Mouse (Mus musculus): ENCODE data around the gene Sik3. TPM values are rescaled to one million over a fixed set of nuclear protein-coding genes. Genes with fewer than 3 reads are reported as not detected.

Sik3 gene
- polyA plus RNA-seq, 1 experiment: 30.4 TPM

- TF ChIP-seq POLR2A (IDR thresholded peaks at IDR 0.05; ENCODE audit: control insufficient read depth, low read depth, low read length) (peak; percentile 83), CTCF (IDR thresholded peaks at IDR 0.05; ENCODE audit: control insufficient read depth, insufficient read depth, insufficient replicate concordance, low read depth, low read length) (no peak)
- Histone ChIP-seq H3K36me3 (ENCODE audit: control insufficient read depth, insufficient read depth, low read length) (no peaks in the 10 kb centered on the region), H3K4me3 (ENCODE audit: control insufficient read depth, low read depth, low read length) (peak overlapping the region; percentile 87), H3K4me1 (ENCODE audit: control insufficient read depth, insufficient read depth, low read length) (peaks cover 4% of the 10 kb centered on the region; the same call in 1 of the 2 replicates), H3K27me3 (ENCODE audit: control insufficient read depth, insufficient read depth, low read length) (no peaks in the 10 kb centered on the region), H3K27ac (ENCODE audit: control insufficient read depth, insufficient read depth, low read depth, low read length) (peak overlapping the region; percentile 96)
Measured at GRCm38 (mm10) chr9:45984409-45985228, 28.0 kb upstream of the Sik3 start.

DNA sequence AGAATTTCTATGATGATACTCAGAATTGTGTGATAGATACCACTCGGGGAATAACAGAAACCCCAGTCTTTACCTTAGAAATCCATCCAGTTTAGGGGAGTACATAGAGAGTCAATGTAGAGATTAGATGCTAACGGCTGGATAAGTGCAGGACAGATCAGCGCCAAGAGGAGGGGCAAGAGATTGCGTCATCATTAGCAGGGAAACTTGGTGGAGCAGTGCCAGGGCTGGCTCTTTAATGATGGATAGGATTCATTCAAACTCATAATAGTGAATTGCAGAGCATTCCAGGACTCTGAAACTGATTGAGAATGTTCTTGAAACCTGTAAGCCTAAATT lies 27.4 kb upstream of the Sik3 start:
- TF ChIP-seq CTCF (IDR thresholded peaks at IDR 0.05; ENCODE audit: control insufficient read depth, insufficient read depth, insufficient replicate concordance, low read depth, low read length) (no peak), POLR2A (IDR thresholded peaks at IDR 0.05; ENCODE audit: control insufficient read depth, low read depth, low read length) (no peak)
- Histone ChIP-seq H3K36me3 (ENCODE audit: control insufficient read depth, insufficient read depth, low read length) (no peaks in the 10 kb centered on the region), H3K27me3 (ENCODE audit: control insufficient read depth, insufficient read depth, low read length) (no peaks in the 10 kb centered on the region), H3K4me3 (ENCODE audit: control insufficient read depth, low read depth, low read length) (peak overlapping the region; percentile 87), H3K27ac (ENCODE audit: control insufficient read depth, insufficient read depth, low read depth, low read length) (peak overlapping the region; percentile 96), H3K4me1 (ENCODE audit: control insufficient read depth, insufficient read depth, low read length) (peaks cover 4% of the 10 kb centered on the region; the same call in 1 of the 2 replicates)

GRCm38 (mm10) chr9:45999009-45999408 lies 13.6 kb upstream of the Sik3 start:
- Histone ChIP-seq H3K4me1 (ENCODE audit: control insufficient read depth, insufficient read depth, low read length) (peaks cover 3% of the 10 kb centered on the region; the same call in 1 of the 2 replicates), H3K4me3 (ENCODE audit: control insufficient read depth, low read depth, low read length) (no peak overlapping the region), H3K36me3 (ENCODE audit: control insufficient read depth, insufficient read depth, low read length) (no peaks in the 10 kb centered on the region), H3K27ac (ENCODE audit: control insufficient read depth, insufficient read depth, low read depth, low read length) (no peak overlapping the region), H3K27me3 (ENCODE audit: control insufficient read depth, insufficient read depth, low read length) (no peaks in the 10 kb centered on the region)
- TF ChIP-seq POLR2A (IDR thresholded peaks at IDR 0.05; ENCODE audit: control insufficient read depth, low read depth, low read length) (no peak), CTCF (IDR thresholded peaks at IDR 0.05; ENCODE audit: control insufficient read depth, insufficient read depth, insufficient replicate concordance, low read depth, low read length) (no peak)

DNA sequence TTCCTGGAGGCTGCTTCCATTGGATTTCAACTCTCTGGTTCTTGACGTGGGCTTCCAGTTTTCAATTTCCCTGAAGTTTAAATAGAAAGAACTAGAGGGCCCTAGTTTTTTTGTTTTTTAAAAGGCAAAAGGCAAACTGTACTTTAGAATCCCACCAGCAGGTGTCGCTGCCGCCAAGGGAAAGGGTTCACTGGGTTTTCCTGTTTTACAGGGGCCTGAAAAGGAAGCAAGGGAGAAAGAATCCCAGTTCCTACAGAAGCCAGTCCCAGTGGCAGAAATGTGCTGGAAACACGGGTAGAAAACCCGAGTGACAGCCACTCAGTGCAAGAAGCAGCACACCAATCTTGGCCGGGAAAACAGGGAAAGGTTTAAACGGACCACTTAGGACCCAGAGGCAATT lies 8.9 kb upstream of the Sik3 start:
- H3K36me3 ChIP-seq (ENCODE audit: control insufficient read depth, insufficient read depth, low read length): no peaks in the 10 kb centered on the region
- no peaks in the 10 kb centered on the region for H3K27me3 ChIP-seq (ENCODE audit: control insufficient read depth, insufficient read depth, low read length)
- peaks cover 2% of the 10 kb centered on the region; the same call in 1 of the 2 replicates for H3K4me1 ChIP-seq (ENCODE audit: control insufficient read depth, insufficient read depth, low read length)
- H3K27ac ChIP-seq (ENCODE audit: control insufficient read depth, insufficient read depth, low read depth, low read length): no peak overlapping the region
- H3K4me3 ChIP-seq (ENCODE audit: control insufficient read depth, low read depth, low read length): no peak overlapping the region
- no peak for TF ChIP-seq POLR2A (IDR thresholded peaks at IDR 0.05; ENCODE audit: control insufficient read depth, low read depth, low read length)
- peak; percentile 55; the same call in 1 of the 2 replicates for TF ChIP-seq CTCF (IDR thresholded peaks at IDR 0.05; ENCODE audit: control insufficient read depth, insufficient read depth, insufficient replicate concordance, low read depth, low read length)

DNA sequence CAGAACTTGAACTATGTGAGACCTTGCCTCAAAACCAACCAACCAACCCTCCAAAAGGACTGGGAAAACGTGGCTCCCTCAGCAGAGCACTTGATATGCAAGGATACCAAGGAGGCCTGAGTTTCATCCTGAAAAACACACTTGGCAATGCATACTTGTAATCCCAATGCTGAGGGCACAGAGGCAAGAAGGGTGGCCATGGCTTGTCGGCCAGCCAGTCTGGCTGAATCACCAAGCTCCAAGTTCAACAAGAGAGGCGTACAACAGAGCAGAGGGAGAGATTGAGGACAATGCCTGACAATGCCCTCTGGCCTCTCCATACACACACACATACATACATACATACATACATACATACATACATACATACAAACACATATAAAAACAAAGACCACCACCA lies 8.1 kb upstream of the Sik3 start:
- Histone ChIP-seq H3K27me3 (ENCODE audit: control insufficient read depth, insufficient read depth, low read length) (no peaks in the 10 kb centered on the region), H3K36me3 (ENCODE audit: control insufficient read depth, insufficient read depth, low read length) (no peaks in the 10 kb centered on the region), H3K4me1 (ENCODE audit: control insufficient read depth, insufficient read depth, low read length) (peaks cover 2% of the 10 kb centered on the region; the same call in 1 of the 2 replicates), H3K4me3 (ENCODE audit: control insufficient read depth, low read depth, low read length) (peak overlapping the region; percentile 20; the same call in 1 of the 2 replicates), H3K27ac (ENCODE audit: control insufficient read depth, insufficient read depth, low read depth, low read length) (no peak overlapping the region)
- TF ChIP-seq POLR2A (IDR thresholded peaks at IDR 0.05; ENCODE audit: control insufficient read depth, low read depth, low read length) (no peak), CTCF (IDR thresholded peaks at IDR 0.05; ENCODE audit: control insufficient read depth, insufficient read depth, insufficient replicate concordance, low read depth, low read length) (no peak)

DNA sequence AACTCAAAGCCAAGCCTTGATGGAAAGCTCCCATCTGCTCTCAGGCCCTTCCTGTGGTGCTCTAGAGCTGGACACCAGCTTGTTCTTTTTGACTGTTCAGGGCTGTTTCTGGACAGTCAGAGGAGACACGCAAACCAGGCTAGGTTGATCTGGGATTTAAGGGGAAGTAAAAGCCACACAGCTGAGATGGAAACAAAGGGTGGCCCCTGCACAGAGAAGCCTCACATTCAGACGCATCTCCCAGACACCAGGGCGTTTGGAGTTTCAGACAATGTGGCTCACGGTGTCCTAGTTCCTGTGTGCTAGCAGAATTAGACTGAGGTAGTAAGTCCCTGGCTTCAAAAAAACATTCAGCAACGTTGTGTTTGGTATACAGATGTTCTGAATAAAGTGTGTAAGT lies 6.4 kb upstream of the Sik3 start:
- H3K27ac ChIP-seq (ENCODE audit: control insufficient read depth, insufficient read depth, low read depth, low read length): no peak overlapping the region
- H3K27me3 ChIP-seq (ENCODE audit: control insufficient read depth, insufficient read depth, low read length): no peaks in the 10 kb centered on the region
- TF ChIP-seq CTCF (IDR thresholded peaks at IDR 0.05; ENCODE audit: control insufficient read depth, insufficient read depth, insufficient replicate concordance, low read depth, low read length) (no peak), POLR2A (IDR thresholded peaks at IDR 0.05; ENCODE audit: control insufficient read depth, low read depth, low read length) (no peak)

GRCm38 (mm10) chr9:46008931-46009668 lies 3.5 kb upstream of the Sik3 start:
- Histone ChIP-seq H3K4me3 (ENCODE audit: control insufficient read depth, low read depth, low read length) (no peak overlapping the region), H3K27me3 (ENCODE audit: control insufficient read depth, insufficient read depth, low read length) (no peaks in the 10 kb centered on the region), H3K27ac (ENCODE audit: control insufficient read depth, insufficient read depth, low read depth, low read length) (no peak overlapping the region), H3K36me3 (ENCODE audit: control insufficient read depth, insufficient read depth, low read length) (no peaks in the 10 kb centered on the region; the same call in 1 of the 2 replicates), H3K4me1 (ENCODE audit: control insufficient read depth, insufficient read depth, low read length) (peaks cover 7% of the 10 kb centered on the region)
- TF ChIP-seq CTCF (IDR thresholded peaks at IDR 0.05; ENCODE audit: control insufficient read depth, insufficient read depth, insufficient replicate concordance, low read depth, low read length) (no peak), POLR2A (IDR thresholded peaks at IDR 0.05; ENCODE audit: control insufficient read depth, low read depth, low read length) (no peak)

More for the DNA sequence above, 6.4 kb upstream of the Sik3 start:
- H3K36me3 ChIP-seq (ENCODE audit: control insufficient read depth, insufficient read depth, low read length): no peaks in the 10 kb centered on the region; the same call in 1 of the 2 replicates
- H3K4me3 ChIP-seq (ENCODE audit: control insufficient read depth, low read depth, low read length): no peak overlapping the region
- H3K4me1 ChIP-seq (ENCODE audit: control insufficient read depth, insufficient read depth, low read length): peaks cover 2% of the 10 kb centered on the region; the same call in 1 of the 2 replicates
